15 mouse cellular contexts compared by ENCODE assay signal in genomic region chr16:8663606-8664539, GRCm38 (mm10). TPM values are rescaled to one million over a fixed set of nuclear protein-coding genes. Genes with fewer than 3 reads are reported as not detected.
DNase-seq lines count a peak whose midpoint lies in the region; ATAC-seq and TF ChIP-seq lines count a peak whose summit lies in the region.
"Had no signal": no experiment of that assay in that cellular context is flagged by ENCODE, and none has a peak within 500 bp of the region (broad histone marks: within the 10 kb centered on the region; RNA-seq: fewer than 3 reads in every experiment).

No protein-coding gene starts in this region.

- no peak overlapping the region for H3K4me3 ChIP-seq in hindbrain, embryonic 15.5 days
- no peak overlapping the region for H3K4me3 ChIP-seq in hindbrain, embryonic 14.5 days (replicated peaks; ENCODE audit: low read length)
- H3K4me3 ChIP-seq in heart, embryonic 16.5 days (ENCODE audit: low read length) = no peak overlapping the region
- H3K4me3 ChIP-seq in stomach, postnatal 0 days (ENCODE audit: low read depth, low read length) = no peak overlapping the region
- H3K4me3 ChIP-seq: embryonic facial prominence, embryonic 12.5 days; forebrain, embryonic 15.5 days; heart, embryonic 15.5 days had no signal

- no peaks in the 10 kb centered on the region for H3K9me3 ChIP-seq in hindbrain, embryonic 15.5 days
- H3K9me3 ChIP-seq in hindbrain, embryonic 14.5 days (ENCODE audit: control insufficient read depth, low read length) = no peaks in the 10 kb centered on the region
- no peaks in the 10 kb centered on the region for H3K9me3 ChIP-seq in heart, embryonic 16.5 days (replicated peaks; ENCODE audit: control insufficient read depth, low read length)
- no peaks in the 10 kb centered on the region for H3K9me3 ChIP-seq in stomach, postnatal 0 days (ENCODE audit: control insufficient read depth, low read length)
- H3K9me3 ChIP-seq: embryonic facial prominence, embryonic 12.5 days; forebrain, embryonic 15.5 days; heart, embryonic 15.5 days had no signal

- H3K36me3 ChIP-seq in hindbrain, embryonic 15.5 days = peaks cover 37% of the 10 kb centered on the region
- H3K36me3 ChIP-seq in hindbrain, embryonic 14.5 days (replicated peaks; ENCODE audit: control insufficient read depth, insufficient read depth) = peaks cover 54% of the 10 kb centered on the region
- peaks cover 18% of the 10 kb centered on the region for H3K36me3 ChIP-seq in heart, embryonic 16.5 days (ENCODE audit: control insufficient read depth, insufficient read depth)
- peaks cover 5% of the 10 kb centered on the region for H3K36me3 ChIP-seq in stomach, postnatal 0 days (ENCODE audit: control insufficient read depth, insufficient read depth, low read length)

- no peaks in the 10 kb centered on the region for H3K27me3 ChIP-seq in hindbrain, embryonic 15.5 days
- no peaks in the 10 kb centered on the region for H3K27me3 ChIP-seq in hindbrain, embryonic 14.5 days (ENCODE audit: control insufficient read depth, insufficient read depth, low read length)
- H3K27me3 ChIP-seq in heart, embryonic 16.5 days (ENCODE audit: control insufficient read depth, insufficient read depth, low read length) = no peaks in the 10 kb centered on the region
- no peaks in the 10 kb centered on the region for H3K27me3 ChIP-seq in stomach, postnatal 0 days (ENCODE audit: control insufficient read depth, insufficient read depth, low read length)
- H3K27me3 ChIP-seq: embryonic facial prominence, embryonic 12.5 days; forebrain, embryonic 15.5 days; heart, embryonic 15.5 days had no signal

- TF ChIP-seq CTCF in stomach, postnatal 0 days (IDR thresholded peaks at IDR 0.05; ENCODE audit: low read depth) = no peak

- ATAC-seq in hindbrain, embryonic 15.5 days (ENCODE audit: low FRiP score, low read depth) = no peak
- ATAC-seq in hindbrain, embryonic 14.5 days (ENCODE audit: low FRiP score) = no peak
- no peak for ATAC-seq in heart, embryonic 16.5 days (replicated peaks; ENCODE audit: extremely low read depth, insufficient read depth, low FRiP score)
- no peak for ATAC-seq in stomach, postnatal 0 days (ENCODE audit: low FRiP score, low TSS enrichment)
- ATAC-seq: forebrain, embryonic 15.5 days had no signal

- peaks cover 43% of the 10 kb centered on the region for H3K4me1 ChIP-seq in hindbrain, embryonic 15.5 days (replicated peaks)
- peaks cover 31% of the 10 kb centered on the region for H3K4me1 ChIP-seq in hindbrain, embryonic 14.5 days (replicated peaks; ENCODE audit: control insufficient read depth, insufficient read depth, low read length)
- H3K4me1 ChIP-seq in heart, embryonic 16.5 days (ENCODE audit: control insufficient read depth, insufficient read depth, low read length) = peaks cover 32% of the 10 kb centered on the region
- H3K4me1 ChIP-seq in stomach, postnatal 0 days (replicated peaks; ENCODE audit: control insufficient read depth, insufficient read depth) = peaks cover 8% of the 10 kb centered on the region

- WGBS in hindbrain, embryonic 15.5 days = 80% methylated on average over 24 of the region's 24 CpGs
- 78% methylated on average over 24 of the region's 24 CpGs for WGBS in hindbrain, embryonic 14.5 days
- WGBS in heart, embryonic 16.5 days = 80% methylated on average over 24 of the region's 24 CpGs
- 86% methylated on average over 24 of the region's 24 CpGs for WGBS in stomach, postnatal 0 days

- H3K27ac ChIP-seq in hindbrain, embryonic 15.5 days (replicated peaks) = 0 out of 2 replicates have a peak overlapping the region, but pooled peaks have one; percentile 43
- no peak overlapping the region for H3K27ac ChIP-seq in hindbrain, embryonic 14.5 days
- H3K27ac ChIP-seq in heart, embryonic 16.5 days (ENCODE audit: low read length) = peak overlapping the region; percentile 9; the same call in 1 of the 2 replicates
- no peak overlapping the region for H3K27ac ChIP-seq in stomach, postnatal 0 days (replicated peaks)
- H3K27ac ChIP-seq: embryonic facial prominence, embryonic 12.5 days; forebrain, embryonic 15.5 days; heart, embryonic 15.5 days had no signal

- H3K4me2 ChIP-seq in hindbrain, embryonic 15.5 days = no peak overlapping the region
- H3K4me2 ChIP-seq in hindbrain, embryonic 14.5 days (replicated peaks) = no peak overlapping the region
- H3K4me2 ChIP-seq in heart, embryonic 16.5 days (ENCODE audit: low read depth, low read length) = no peak overlapping the region
- H3K4me2 ChIP-seq in stomach, postnatal 0 days (replicated peaks; ENCODE audit: low read depth) = no peak overlapping the region
- H3K4me2 ChIP-seq: embryonic facial prominence, embryonic 12.5 days; forebrain, embryonic 15.5 days; heart, embryonic 15.5 days had no signal

- no peak for TF ChIP-seq EP300 in stomach, postnatal 0 days (optimal IDR thresholded peaks at IDR 0.05)

- no peak overlapping the region for H3K9ac ChIP-seq in hindbrain, embryonic 15.5 days
- H3K9ac ChIP-seq in hindbrain, embryonic 14.5 days = no peak overlapping the region
- H3K9ac ChIP-seq in heart, embryonic 16.5 days (ENCODE audit: low read length) = no peak overlapping the region
- H3K9ac ChIP-seq in stomach, postnatal 0 days (ENCODE audit: low read length) = no peak overlapping the region
- H3K9ac ChIP-seq: embryonic facial prominence, embryonic 12.5 days; forebrain, embryonic 15.5 days; heart, embryonic 15.5 days had no signal

- DNase-seq in hindbrain, embryonic 14.5 days (ENCODE audit: low spot score) = no peak
- peak; percentile 28 for DNase-seq in lung, postnatal 10 days
- no peak for DNase-seq in lung, postnatal 25 days (ENCODE audit: low spot score)
- peak; percentile 54 for DNase-seq in kidney, postnatal 14 days
- no peak for DNase-seq in adrenal gland, postnatal 25 days
- DNase-seq in stomach, postnatal 0 days (ENCODE audit: low spot score) = no peak
- DNase-seq: cerebellum, adult 9-10 months had no signal

RNA-seq across cellular contexts. Expression of gene Carhsp1, which starts 8.1 kb away (rescaled TPM):
- polyA plus RNA-seq in hindbrain, embryonic 15.5 days (2015; fragmentation: Nextera tagmentation; extraction: Ambion mirVana) = 171 and 178 TPM in 2 replicates
- polyA plus RNA-seq in hindbrain, embryonic 14.5 days (2014; fragmentation: Nextera tagmentation; extraction: Ambion mirVana) = 57.0 and 58.8 TPM in 2 replicates
- polyA plus RNA-seq in heart, embryonic 16.5 days (2015; fragmentation: Nextera tagmentation; extraction: Ambion mirVana) = 75.4 and 79.0 TPM in 2 replicates
- total RNA-seq in adrenal gland, postnatal 25 days (2021) = 91.2 and 94.1 TPM in 2 replicates
- 53.1 and 53.8 TPM in 2 replicates for polyA plus RNA-seq in stomach, postnatal 0 days (2015; fragmentation: Nextera tagmentation; extraction: Ambion mirVana)

RNA-seq across cellular contexts. Expression of gene Gm5767, which starts 16.7 kb away (rescaled TPM):
- polyA plus RNA-seq in hindbrain, embryonic 15.5 days (2015; fragmentation: Nextera tagmentation; extraction: Ambion mirVana) = not detected in 2 replicates
- 0.35 TPM in 1 of 2 replicates, not detected in the other for polyA plus RNA-seq in hindbrain, embryonic 14.5 days (2014; fragmentation: Nextera tagmentation; extraction: Ambion mirVana)
- polyA plus RNA-seq in heart, embryonic 16.5 days (2015; fragmentation: Nextera tagmentation; extraction: Ambion mirVana) = not detected in 2 replicates
- total RNA-seq in adrenal gland, postnatal 25 days (2021) = not detected in 2 replicates
- polyA plus RNA-seq in stomach, postnatal 0 days (2015; fragmentation: Nextera tagmentation; extraction: Ambion mirVana) = not detected in 2 replicates
- total RNA-seq: adrenal gland, postnatal 4 days; layer of hippocampus, postnatal 14 days had no signal
- polyA plus RNA-seq: embryonic facial prominence, embryonic 12.5 days; forebrain, embryonic 15.5 days; heart, embryonic 15.5 days; stomach, embryonic 16.5 days had no signal

RNA-seq across cellular contexts. Expression of gene Tmem186, which starts 26.4 kb away (rescaled TPM):
- polyA plus RNA-seq in hindbrain, embryonic 15.5 days (2015; fragmentation: Nextera tagmentation; extraction: Ambion mirVana) = 20.2 and 22.0 TPM in 2 replicates
- polyA plus RNA-seq in hindbrain, embryonic 14.5 days (2014; fragmentation: Nextera tagmentation; extraction: Ambion mirVana) = 15.1 and 15.3 TPM in 2 replicates
- 19.5 and 19.7 TPM in 2 replicates for polyA plus RNA-seq in heart, embryonic 16.5 days (2015; fragmentation: Nextera tagmentation; extraction: Ambion mirVana)
- 22.7 and 23.9 TPM in 2 replicates for total RNA-seq in adrenal gland, postnatal 25 days (2021)
- 11.1 and 11.8 TPM in 2 replicates for polyA plus RNA-seq in stomach, postnatal 0 days (2015; fragmentation: Nextera tagmentation; extraction: Ambion mirVana)

RNA-seq across cellular contexts. Expression of gene Pmm2, which starts 26.4 kb away (rescaled TPM):
- polyA plus RNA-seq in hindbrain, embryonic 15.5 days (2015; fragmentation: Nextera tagmentation; extraction: Ambion mirVana) = 39.0 and 39.7 TPM in 2 replicates
- polyA plus RNA-seq in hindbrain, embryonic 14.5 days (2014; fragmentation: Nextera tagmentation; extraction: Ambion mirVana) = 31.7 and 37.0 TPM in 2 replicates
- 42.2 and 43.9 TPM in 2 replicates for polyA plus RNA-seq in heart, embryonic 16.5 days (2015; fragmentation: Nextera tagmentation; extraction: Ambion mirVana)
- total RNA-seq in adrenal gland, postnatal 25 days (2021) = 64.6 and 66.8 TPM in 2 replicates
- polyA plus RNA-seq in stomach, postnatal 0 days (2015; fragmentation: Nextera tagmentation; extraction: Ambion mirVana) = 74.2 and 74.9 TPM in 2 replicates

Comparison
In these comparisons a context has a peak if more than half of its experiments do, and no peak if none do; other contexts are left out.
1. H3K27ac ChIP-seq: peak in hindbrain, embryonic 15.5 days (single experiment) and heart, embryonic 16.5 days (single experiment); none in hindbrain, embryonic 14.5 days (single experiment) and stomach, postnatal 0 days (single experiment).
2. DNase-seq: peak in lung, postnatal 10 days (single experiment) and kidney, postnatal 14 days (single experiment); none in hindbrain, embryonic 14.5 days (single experiment), lung, postnatal 25 days (single experiment), adrenal gland, postnatal 25 days (single experiment) and stomach, postnatal 0 days (single experiment).